Mouse (Mus musculus) layer of hippocampus, adult 8-10 months (tissue): Measurements from ENCODE around the gene Crcp. TPM values are rescaled to one million over a fixed set of nuclear protein-coding genes. Genes with fewer than 3 reads are reported as not detected.

Experiments
- DNase-seq, 2 experiments: peaks; one replicate each; pipeline ENCODE4 v3.0.0; 2022; ENCODE audit warnings: low spot score in 2 of 2
- total RNA-seq, 4 experiments: library from RNA; stranded (reverse); gene quantifications; 2 replicates each; pipeline ENCODE4 v1.2.4; 2022

Crcp gene
- total RNA-seq, 4 experiments from 2014 or later: 31.8 to 38.2 (median 35.6) TPM

DNA sequence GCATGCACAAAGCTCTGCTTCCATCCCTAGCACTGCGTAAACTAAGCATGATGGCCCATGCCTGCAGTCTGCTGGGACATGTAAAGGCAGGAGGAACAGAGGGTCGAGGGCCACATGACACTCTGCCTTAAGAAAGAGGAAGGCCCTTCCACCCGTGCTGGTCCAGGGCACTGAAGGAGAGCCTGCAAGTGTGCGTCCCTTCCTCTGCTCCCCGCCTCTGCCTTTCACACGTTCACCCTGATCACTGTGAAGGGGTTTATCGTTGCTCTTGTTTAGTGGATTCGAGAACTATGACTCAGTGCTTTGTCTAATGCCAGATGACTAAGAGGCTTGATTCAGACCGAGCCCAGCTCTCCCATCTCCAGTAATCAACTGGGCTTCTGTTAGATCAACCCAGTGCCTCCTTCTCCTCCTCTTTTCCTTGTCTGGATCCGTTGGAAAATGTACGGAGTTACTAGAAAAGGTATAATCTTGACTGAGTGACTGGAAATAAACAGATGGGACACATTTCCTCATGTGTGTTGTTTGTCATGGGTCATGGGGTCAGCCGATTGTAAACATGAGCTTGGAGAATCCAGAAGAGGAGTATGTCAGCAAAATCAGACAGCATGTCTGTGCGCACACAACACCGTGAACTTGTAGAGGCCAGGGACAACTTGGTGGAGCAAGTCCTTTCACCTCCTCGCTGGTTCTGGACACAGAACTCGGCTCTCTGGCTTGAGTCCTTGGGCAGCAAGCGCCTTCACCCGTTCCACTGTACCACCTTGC, 60.7 kb downstream of the Crcp start:
- DNase-seq: peak; percentile 44 to 45

GRCm38 (mm10) chr5:130096754-130097153, 67.7 kb downstream of the Crcp start:
- DNase-seq: no peak

GRCm38 (mm10) chr5:130097837-130098236, 68.7 kb downstream of the Crcp start:
- no peak for DNase-seq

DNA sequence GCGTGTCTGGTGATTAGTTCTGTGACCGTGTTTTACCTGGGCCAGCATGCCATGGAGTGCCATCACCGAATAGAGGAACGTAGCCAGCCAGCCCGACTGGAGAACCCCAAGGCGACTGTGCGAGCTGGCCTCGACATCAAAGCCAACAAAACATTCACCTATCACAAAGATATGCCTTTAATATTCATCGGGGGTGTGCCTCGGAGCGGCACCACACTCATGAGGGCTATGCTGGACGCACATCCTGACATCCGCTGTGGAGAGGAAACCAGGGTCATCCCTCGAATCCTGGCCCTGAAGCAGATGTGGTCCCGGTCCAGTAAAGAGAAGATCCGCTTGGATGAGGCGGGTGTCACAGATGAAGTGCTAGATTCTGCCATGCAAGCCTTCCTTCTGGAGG, 72.6 kb downstream of the Crcp start:
- no peak for DNase-seq

DNA sequence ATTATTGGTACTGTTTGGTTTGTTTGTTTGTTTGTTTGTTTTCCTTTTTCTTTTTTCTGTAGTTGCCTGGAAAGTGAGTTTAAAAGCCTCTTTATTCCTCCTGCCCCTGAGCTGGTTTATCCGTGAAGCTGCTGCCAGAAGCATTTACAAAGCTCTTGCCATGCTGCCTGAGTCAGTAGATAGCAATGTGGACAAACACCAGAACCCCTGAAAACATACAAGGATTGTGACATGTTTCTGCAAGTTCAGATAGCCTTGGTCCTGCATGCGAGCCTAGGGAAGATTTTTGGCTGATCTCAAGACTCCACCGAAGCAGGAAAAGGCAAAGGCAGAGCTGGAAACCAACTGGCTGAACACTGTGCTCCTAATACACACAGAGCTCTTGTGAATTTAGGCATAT, 80.3 kb downstream of the Crcp start:
- no peak for DNase-seq

Other genes with a start within 250 kb of the Crcp start
- 10 to 100 TPM; 23.0 to 31.3 (median 28.6) TPM for gene Psph, start 241.8 kb upstream of the Crcp start, total RNA-seq
- 10 to 100 TPM; 20.2 to 26.5 (median 22.7) TPM for gene Sumf2, start 182.3 kb upstream of the Crcp start, total RNA-seq
- 100 to 1,000 TPM; 410 to 438 (median 418) TPM for gene Chchd2, start 141.8 kb upstream of the Crcp start, total RNA-seq
- 1 to 10 TPM; 7.0 to 7.7 (median 7.2) TPM for gene Zbed5, start 133.6 kb upstream of the Crcp start, total RNA-seq
- 10 to 100 TPM; 24.4 to 26.8 (median 25.6) TPM for gene Phkg1, start 130.7 kb upstream of the Crcp start, total RNA-seq
- 1 to 10 TPM; 1.8 to 8.3 (median 2.2) TPM for gene Nupr1l, start 120.8 kb upstream of the Crcp start, total RNA-seq
- gene Vkorc1l1, start 87.3 kb upstream of the Crcp start, total RNA-seq: 10 to 100 TPM; 43.6 to 50.2 (median 45.9) TPM
- 10 to 100 TPM; 11.2 to 60.7 (median 28.9) TPM for gene Gusb, start 26.2 kb upstream of the Crcp start, total RNA-seq
- gene Asl, start within 50 bp of the Crcp start, total RNA-seq: 10 to 100 TPM; 18.9 to 38.2 (median 26.3) TPM
- 10 to 100 TPM; 41.3 to 54.4 (median 48.8) TPM for gene Tpst1, start 44.0 kb downstream of the Crcp start, total RNA-seq
- gene Kctd7, start 115.6 kb downstream of the Crcp start, total RNA-seq: 10 to 100 TPM; 11.4 to 18.4 (median 12.8) TPM
- gene Rabgef1, start 142.5 kb downstream of the Crcp start, total RNA-seq: 10 to 100 TPM; 48.9 to 51.9 (median 49.3) TPM
- 10 to 100 TPM; 40.7 to 43.8 (median 41.8) TPM for gene Tmem248, start 187.8 kb downstream of the Crcp start, total RNA-seq
- gene Sbds, start 226.2 kb downstream of the Crcp start, total RNA-seq: 10 to 100 TPM; 74.0 to 79.4 (median 77.6) TPM
- 10 to 100 TPM; 15.4 to 19.8 (median 16.6) TPM for gene Tyw1, start 226.3 kb downstream of the Crcp start, total RNA-seq